Mouse (Mus musculus) cerebellum, adult 2 months (tissue): ENCODE data around the gene Gm29866. TPM values are rescaled to one million over a fixed set of nuclear protein-coding genes. Genes with fewer than 3 reads are reported as not detected.
"Not testable (repeated sequence)": the region's sequence is repeated elsewhere in the genome, so short reads cannot be mapped to it uniquely, and the experiment has no call there.

Experiments used
- DNase-seq, 2 experiments: peaks; one replicate each; pipeline ENCODE4 v3.0.0; 2021
- H3K27ac ChIP-seq: fragments of 200-500 bp; 2 replicates; pipeline ENCODE4 v1.5.1; 2012; ENCODE audit warnings: low read length, control low read depth, inconsistent platforms; ENCODE audit not compliant: insufficient read depth
- H3K27me3 ChIP-seq: fragments of 200-500 bp; 2 replicates; pipeline ENCODE4 v1.6.1; 2012; ENCODE audit warnings: inconsistent platforms, mild to moderate bottlenecking, low read length, moderate library complexity; ENCODE audit not compliant: control insufficient read depth, insufficient read depth
- H3K4me1 ChIP-seq: fragments of 200-500 bp; 2 replicates; pipeline ENCODE4 v1.6.1; 2011; ENCODE audit warnings: low read length; ENCODE audit not compliant: control insufficient read depth, insufficient read depth
- H3K4me3 ChIP-seq: fragments of 200-500 bp; replicated peaks from 2 replicates; pipeline ENCODE3; 2011; ENCODE audit warnings: mild to moderate bottlenecking, low read depth, low read length, control low read depth; ENCODE audit not compliant: insufficient read depth
- whole genome bisulfite sequencing: fragments of 180-500 bp; shearing (Covaris S2); methylation state at CpG from one replicate; pipeline ENCODE4 v1.1.7; 2018; 5-methylcytosine and 5-hydroxymethylcytosine counted together
- polyA plus RNA-seq: library from polyadenylated mRNA; depleted of rRNA; stranded (reverse); fragments of >200 nt; gene quantifications from 2 replicates; pipeline ENCODE4 v1.2.3, GENCODE M21; 2012; rRNA removed

The Gm29866 gene
- polyA plus RNA-seq: not detected in 2 replicates

GRCm38 (mm10) chrY:20993557-20993956 is at the start of gene Gm29866:
TSS of gene Gm29866 (minus strand) at chrY:20993657.
- not testable (repeated sequence) for H3K4me3 ChIP-seq, H3K27ac ChIP-seq, DNase-seq, H3K27me3 ChIP-seq, H3K4me1 ChIP-seq
- no CpG with 5 or more reads among the region's 6 CpGs for WGBS

Other genes starting within 250 kb of the Gm29866 start
- not detected in 2 replicates for gene Gm20909, start 170.9 kb upstream of the Gm29866 start, polyA plus RNA-seq
- not detected in 2 replicates for gene Gm20865, start 247.9 kb upstream of the Gm29866 start, polyA plus RNA-seq